Mouse (Mus musculus) cortical plate, adult 2 months (tissue): ENCODE measurements around the gene Fars2.

Source experiments
- CTCF ChIP-seq: fragments of 200-500 bp; IDR thresholded peaks from 2 replicates; pipeline ENCODE4 v1.5.1; 2011; ENCODE audit warnings: mild to moderate bottlenecking, control low read depth, low read length; ENCODE audit not compliant: insufficient read depth; ENCODE audit errors: extremely low read depth
- POLR2A ChIP-seq: fragments of 200-500 bp; IDR thresholded peaks from 2 replicates; pipeline ENCODE4 v1.6.1; 2011; ENCODE audit warnings: mild to moderate bottlenecking, low read length, control low read depth; ENCODE audit not compliant: insufficient read depth; ENCODE audit errors: extremely low read depth

DNA sequence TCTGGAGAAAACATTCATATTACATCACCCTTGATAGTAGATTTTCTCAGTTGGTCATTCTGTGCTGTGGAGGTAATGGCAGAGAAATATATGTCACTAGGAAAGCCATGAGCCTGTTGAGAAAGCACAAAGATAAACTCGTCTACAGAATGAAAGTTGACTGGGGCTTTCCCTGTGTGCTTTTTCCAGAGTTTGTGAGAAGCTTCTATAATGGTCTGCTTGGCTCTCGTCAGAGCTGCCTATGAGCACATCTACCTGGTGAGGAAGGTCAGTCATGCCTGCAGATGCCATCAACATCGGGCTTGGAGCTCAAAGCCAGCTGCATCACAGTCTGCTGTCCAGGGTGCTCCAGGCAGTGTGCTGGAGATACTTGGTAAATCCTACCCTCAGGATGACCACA lies 87.1 kb downstream of the Fars2 start:
- TF ChIP-seq CTCF: no peak
- no peak for TF ChIP-seq POLR2A
